Mouse (Mus musculus) adrenal gland, postnatal 4 days (tissue): ENCODE results near the gene Tmem150b. TPM values are rescaled to one million over a fixed set of nuclear protein-coding genes. Genes with fewer than 3 reads are reported as not detected.

Source experiments
- DNase-seq, 2 experiments: peaks; one replicate each; pipeline ENCODE4 v3.0.0; 2021 to 2022; ENCODE audit warnings: low spot score in 2 of 2, mixed read lengths in 2 of 2
- total RNA-seq, 2 experiments: library from RNA; stranded (reverse); gene quantifications; 2 replicates each; pipeline ENCODE4 v1.2.3; 2021

The Tmem150b gene
- total RNA-seq, 2 experiments from 2014 or later = 0.11 to 0.25 TPM

- DNase-seq = no peak
These were observed 7.9 kb upstream of the Tmem150b start for GRCm38 (mm10) chr7:4732968-4733392.

- DNase-seq = no peak
These were observed 6.0 kb upstream of the Tmem150b start for GRCm38 (mm10) chr7:4731090-4731489.

- DNase-seq = no peak
These were observed 690 bp downstream of the Tmem150b start for GRCm38 (mm10) chr7:4724359-4724758.

GRCm38 (mm10) chr7:4723508-4723907 lies 1.5 kb downstream of the Tmem150b start:
- no peak for DNase-seq

- DNase-seq = no peak
These were observed 5.8 kb downstream of the Tmem150b start for GRCm38 (mm10) chr7:4719276-4719675.

- DNase-seq = no peak
These were observed 8.1 kb downstream of the Tmem150b start for GRCm38 (mm10) chr7:4716955-4717354.

- no peak for DNase-seq
These were observed 12.5 kb downstream of the Tmem150b start for GRCm38 (mm10) chr7:4712594-4712993.

GRCm38 (mm10) chr7:4705098-4705497 lies 20.0 kb downstream of the Tmem150b start:
- DNase-seq = peak in 1 of 2 experiments; percentile 22

- DNase-seq = no peak
These were observed 21.9 kb downstream of the Tmem150b start for GRCm38 (mm10) chr7:4703195-4703594.

GRCm38 (mm10) chr7:4702334-4702733 lies 22.7 kb downstream of the Tmem150b start:
- no peak for DNase-seq

GRCm38 (mm10) chr7:4693004-4693403 lies 32.0 kb downstream of the Tmem150b start:
- no peak for DNase-seq

- no peak for DNase-seq
These were observed 33.9 kb downstream of the Tmem150b start for GRCm38 (mm10) chr7:4690951-4691653.

GRCm38 (mm10) chr7:4690387-4690786 lies 34.7 kb downstream of the Tmem150b start, which contains the start of gene Brsk1:
Brsk1 (plus strand) TSS chr7:4690604.
- DNase-seq = peak; percentile 33 to 45

- DNase-seq = peak; percentile 68 to 87
These were observed 40.2 kb downstream of the Tmem150b start, which contains the start of gene Hspbp1 for GRCm38 (mm10) chr7:4684632-4685417. Hspbp1 (minus strand) TSS chr7:4685068.

- DNase-seq = no peak
These were observed 40.8 kb downstream of the Tmem150b start for GRCm38 (mm10) chr7:4684203-4684602.

- DNase-seq = no peak
These were observed 41.7 kb downstream of the Tmem150b start for GRCm38 (mm10) chr7:4683307-4683706.

- no peak for DNase-seq
These were observed 49.8 kb downstream of the Tmem150b start for GRCm38 (mm10) chr7:4675200-4675599.

GRCm38 (mm10) chr7:4674114-4674731 lies 50.8 kb downstream of the Tmem150b start:
- DNase-seq = no peak

GRCm38 (mm10) chr7:4671956-4672355 lies 53.1 kb downstream of the Tmem150b start:
- DNase-seq = no peak

- no peak for DNase-seq
These were observed 54.3 kb downstream of the Tmem150b start for GRCm38 (mm10) chr7:4670655-4671255.

GRCm38 (mm10) chr7:4669156-4669555 lies 55.9 kb downstream of the Tmem150b start:
- DNase-seq = no peak
